Mouse (Mus musculus) heart, adult 2 months (tissue): ENCODE measurements around the gene Xpc.

ENCODE experiments used
- CTCF ChIP-seq: fragments of 200-600 bp; IDR thresholded peaks from 2 replicates; pipeline ENCODE4 v1.8.1; 2022; ENCODE audit warnings: antibody characterized with exemption, mild to moderate bottlenecking, moderate library complexity
- EP300 ChIP-seq: fragments of 200-500 bp; IDR thresholded peaks from 2 replicates; pipeline ENCODE4 v1.6.1; 2011; ENCODE audit warnings: low read depth, low read length, control low read depth; ENCODE audit not compliant: insufficient read depth
- POLR2A ChIP-seq: fragments of 200-500 bp; IDR thresholded peaks from 2 replicates; pipeline ENCODE4 v1.6.1; 2011; ENCODE audit warnings: mild to moderate bottlenecking, low read depth, low read length, control low read depth; ENCODE audit not compliant: insufficient read depth

GRCm38 (mm10) chr6:91543056-91543455 lies 27.4 kb upstream of the Xpc start:
- TF ChIP-seq CTCF (no peak), EP300 (0 out of 2 replicates have a peak, but pooled peaks have one; percentile 70), POLR2A (no peak)
